ENCODE assay signal across 16 mouse cellular contexts in the genomic region with DNA sequence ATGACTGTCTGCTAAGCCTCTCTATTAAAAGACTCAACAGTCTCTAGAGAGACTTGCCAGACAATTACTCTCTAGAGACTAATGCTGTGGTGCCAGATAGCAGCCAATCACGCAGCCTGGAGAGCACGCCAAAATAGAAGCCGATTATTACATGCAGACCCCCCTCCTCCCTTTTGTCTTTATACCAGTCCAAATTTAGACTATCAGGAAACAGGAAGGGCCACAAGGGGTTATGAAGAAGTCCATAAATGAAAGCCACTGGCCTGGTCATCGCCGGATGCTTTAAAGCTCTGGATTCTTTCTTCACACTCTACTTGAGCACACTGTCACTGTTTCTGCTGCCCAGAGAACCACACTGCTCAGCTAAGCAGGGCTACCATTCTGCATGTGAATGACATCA.
DNase-seq lines count a peak whose midpoint lies in the region; ATAC-seq and TF ChIP-seq lines count a peak whose summit lies in the region.
"Had no signal": no experiment of that assay in that cellular context is flagged by ENCODE, and none has a peak within 500 bp of the region (broad histone marks: within the 10 kb centered on the region; RNA-seq: fewer than 3 reads in every experiment).

No protein-coding gene starts in this region.

- H3K4me1 ChIP-seq in forebrain, embryonic 14.5 days (ENCODE audit: control insufficient read depth, insufficient read depth, low read length), result no peaks in the 10 kb centered on the region
- H3K4me1 ChIP-seq in forebrain, postnatal 0 days (ENCODE audit: insufficient read depth), result no peaks in the 10 kb centered on the region
- H3K4me1 ChIP-seq in heart, embryonic 14.5 days (ENCODE audit: control insufficient read depth in 2 of 2, insufficient read depth in 2 of 2, low read length in 2 of 2), result peaks cover 3 to 9% of the 10 kb centered on the region in 2 experiments; a peak in 3 of 4 replicates
- peaks cover 7% of the 10 kb centered on the region; the same call in 1 of the 2 replicates for H3K4me1 ChIP-seq in limb, embryonic 13.5 days
- H3K4me1 ChIP-seq in limb, embryonic 10.5 days, result no peaks in the 10 kb centered on the region
- H3K4me1 ChIP-seq: midbrain, embryonic 15.5 days; neural tube, embryonic 15.5 days had no signal

- no peaks in the 10 kb centered on the region for H3K36me3 ChIP-seq in forebrain, embryonic 14.5 days (ENCODE audit: control insufficient read depth, insufficient read depth, low read length)
- H3K36me3 ChIP-seq in forebrain, postnatal 0 days (ENCODE audit: insufficient read depth), result no peaks in the 10 kb centered on the region
- no peaks in the 10 kb centered on the region for H3K36me3 ChIP-seq in heart, embryonic 14.5 days (ENCODE audit: control insufficient read depth, insufficient read depth, low read length)
- H3K36me3 ChIP-seq in limb, embryonic 13.5 days, result no peaks in the 10 kb centered on the region
- H3K36me3 ChIP-seq in limb, embryonic 10.5 days, result no peaks in the 10 kb centered on the region
- H3K36me3 ChIP-seq: embryonic facial prominence, embryonic 10.5 days; midbrain, embryonic 15.5 days; neural tube, embryonic 15.5 days had no signal

- no peaks in the 10 kb centered on the region for H3K9me3 ChIP-seq in forebrain, embryonic 14.5 days (replicated peaks; ENCODE audit: control insufficient read depth, low read length)
- H3K9me3 ChIP-seq in forebrain, postnatal 0 days (ENCODE audit: low read length), result no peaks in the 10 kb centered on the region
- H3K9me3 ChIP-seq in heart, embryonic 14.5 days (ENCODE audit: control insufficient read depth, low read length), result no peaks in the 10 kb centered on the region
- no peaks in the 10 kb centered on the region for H3K9me3 ChIP-seq in limb, embryonic 13.5 days
- H3K9me3 ChIP-seq in limb, embryonic 10.5 days (replicated peaks), result no peaks in the 10 kb centered on the region
- H3K9me3 ChIP-seq: embryonic facial prominence, embryonic 10.5 days; midbrain, embryonic 15.5 days; neural tube, embryonic 15.5 days had no signal

- no peaks in the 10 kb centered on the region for H3K27me3 ChIP-seq in forebrain, embryonic 14.5 days (replicated peaks; ENCODE audit: control insufficient read depth, insufficient read depth, low read length)
- H3K27me3 ChIP-seq in forebrain, postnatal 0 days (ENCODE audit: insufficient read depth, low read length), result no peaks in the 10 kb centered on the region
- H3K27me3 ChIP-seq in heart, embryonic 14.5 days (ENCODE audit: control insufficient read depth, insufficient read depth, low read length), result no peaks in the 10 kb centered on the region
- no peaks in the 10 kb centered on the region for H3K27me3 ChIP-seq in limb, embryonic 13.5 days
- H3K27me3 ChIP-seq in limb, embryonic 10.5 days (ENCODE audit: low read depth, poor library complexity, severe bottlenecking), result no peaks in the 10 kb centered on the region
- H3K27me3 ChIP-seq: midbrain, embryonic 15.5 days; neural tube, embryonic 15.5 days had no signal

- H3K4me3 ChIP-seq in forebrain, embryonic 14.5 days (ENCODE audit: low read depth, low read length), result no peak overlapping the region
- H3K4me3 ChIP-seq in forebrain, postnatal 0 days (ENCODE audit: low read depth, low read length), result no peak overlapping the region
- no peak overlapping the region for H3K4me3 ChIP-seq in heart, embryonic 14.5 days (ENCODE audit: control insufficient read depth in 1 of 2, insufficient read depth in 1 of 2, low read depth in 1 of 2, low read length in 2 of 2)
- no peak overlapping the region for H3K4me3 ChIP-seq in limb, embryonic 13.5 days
- H3K4me3 ChIP-seq in limb, embryonic 10.5 days, result no peak overlapping the region
- H3K4me3 ChIP-seq: embryonic facial prominence, embryonic 10.5 days; midbrain, embryonic 15.5 days; neural tube, embryonic 15.5 days had no signal

- no peak overlapping the region for H3K27ac ChIP-seq in forebrain, embryonic 14.5 days (ENCODE audit: low read depth, low read length)
- H3K27ac ChIP-seq in forebrain, postnatal 0 days (ENCODE audit: low read depth, low read length), result no peak overlapping the region
- 0 out of 4 replicates have a peak overlapping the region, but pooled peaks have one; percentile 12 to 19 for H3K27ac ChIP-seq in heart, embryonic 14.5 days (replicated peaks in 1 of 2; ENCODE audit: control insufficient read depth in 1 of 2, insufficient read depth in 1 of 2, low read depth in 2 of 2, low read length in 2 of 2)
- 0 out of 2 replicates have a peak overlapping the region, but pooled peaks have one; percentile 22 for H3K27ac ChIP-seq in limb, embryonic 13.5 days
- no peak overlapping the region for H3K27ac ChIP-seq in limb, embryonic 10.5 days
- H3K27ac ChIP-seq: embryonic facial prominence, embryonic 10.5 days; midbrain, embryonic 15.5 days; neural tube, embryonic 15.5 days had no signal

- H3K4me2 ChIP-seq in forebrain, embryonic 14.5 days (ENCODE audit: low read length), result no peak overlapping the region
- no peak overlapping the region for H3K4me2 ChIP-seq in forebrain, postnatal 0 days (ENCODE audit: low read depth)
- peak overlapping the region; percentile 34; the same call in 1 of the 2 replicates for H3K4me2 ChIP-seq in heart, embryonic 14.5 days (ENCODE audit: low read length)
- no peak overlapping the region for H3K4me2 ChIP-seq in limb, embryonic 13.5 days (replicated peaks)
- H3K4me2 ChIP-seq: midbrain, embryonic 15.5 days; neural tube, embryonic 15.5 days had no signal

- H3K9ac ChIP-seq in forebrain, embryonic 14.5 days (ENCODE audit: low read length), result no peak overlapping the region
- H3K9ac ChIP-seq in forebrain, postnatal 0 days, result no peak overlapping the region
- no peak overlapping the region for H3K9ac ChIP-seq in heart, embryonic 14.5 days (ENCODE audit: low read length)
- H3K9ac ChIP-seq in limb, embryonic 13.5 days, result no peak overlapping the region
- H3K9ac ChIP-seq: midbrain, embryonic 15.5 days; neural tube, embryonic 15.5 days had no signal

- DNase-seq in forebrain, embryonic 14.5 days (ENCODE audit: low spot score), result peak; percentile 7
- no peak for DNase-seq in forebrain, postnatal 0 days
- DNase-seq in heart, postnatal 4 days, result no peak
- no peak for DNase-seq in limb, embryonic 10.5 days (ENCODE audit: low spot score)
- peak; percentile 4 to 28 for DNase-seq in kidney, postnatal 36 days
- DNase-seq in liver, result no peak
- DNase-seq: adrenal gland, adult 2 months; cerebellum, adult 9-10 months; gastrocnemius, postnatal 14 days; lung, postnatal 36 days; thymus, postnatal 25 days had no signal

- ATAC-seq in forebrain, embryonic 14.5 days, result no peak
- ATAC-seq in forebrain, postnatal 0 days, result no peak
- no peak for ATAC-seq in heart, embryonic 14.5 days (ENCODE audit: insufficient number of reproducible peaks, insufficient read depth, low FRiP score, low read depth)
- ATAC-seq in limb, embryonic 13.5 days (ENCODE audit: low FRiP score, low read depth), result no peak
- ATAC-seq: midbrain, embryonic 15.5 days had no signal

- no peak for TF ChIP-seq CTCF in forebrain, postnatal 0 days (IDR thresholded peaks at IDR 0.05; ENCODE audit: low read depth)

- WGBS in forebrain, embryonic 14.5 days, result 85% methylated on average over 5 of the region's 5 CpGs
- WGBS in forebrain, postnatal 0 days, result 63% methylated on average over 5 of the region's 5 CpGs
- WGBS in heart, embryonic 14.5 days, result 40% methylated on average over 5 of the region's 5 CpGs
- 87% methylated on average over 5 of the region's 5 CpGs for WGBS in limb, embryonic 13.5 days
- WGBS in limb, embryonic 10.5 days, result 90% methylated on average over 5 of the region's 5 CpGs

Comparison
In these comparisons a context has a peak if more than half of its experiments do, and no peak if none do; other contexts are left out.
1. DNase-seq: peak in forebrain, embryonic 14.5 days (single experiment) and kidney, postnatal 36 days (2 of 2); none in forebrain, postnatal 0 days (single experiment), heart, postnatal 4 days (single experiment), limb, embryonic 10.5 days (single experiment) and liver (single experiment).
2. H3K27ac ChIP-seq: peak in heart, embryonic 14.5 days (2 of 2) and limb, embryonic 13.5 days (single experiment); none in forebrain, embryonic 14.5 days (single experiment), forebrain, postnatal 0 days (single experiment) and limb, embryonic 10.5 days (single experiment).